Mouse (Mus musculus): ENCODE measurements at regions not wholly inside any gene's neighbourhood (a gene's known extent, or its start where the extent isn't known, plus 50 kb on each side); places are given as distances from the start of the nearest gene placed in this dataset.
A peak's percentile ranks its signal among the peaks of the same experiment; 100 is the strongest.

DNA sequence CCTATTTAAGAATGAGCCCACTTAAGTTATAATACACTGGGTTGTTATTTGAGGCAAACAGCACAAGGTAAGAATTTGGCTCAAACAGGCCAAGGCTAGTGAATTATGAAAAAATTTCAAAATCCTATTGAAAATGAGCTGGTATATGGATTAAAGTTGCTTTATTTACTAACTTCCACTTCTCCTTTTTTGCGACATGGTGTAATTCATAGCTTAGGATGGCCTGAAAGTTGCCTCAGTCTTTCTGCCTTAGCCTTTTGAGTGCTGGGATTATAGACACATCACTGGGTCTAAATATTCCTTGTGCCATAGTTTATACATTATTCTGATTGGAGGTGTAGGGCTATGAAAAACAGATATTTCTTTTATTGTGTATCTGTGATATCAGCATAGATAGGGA, 81.9 kb downstream of the Edem1 start:
- no peak for DNase-seq (ENCODE audit: low spot score in 2 of 2)

DNA sequence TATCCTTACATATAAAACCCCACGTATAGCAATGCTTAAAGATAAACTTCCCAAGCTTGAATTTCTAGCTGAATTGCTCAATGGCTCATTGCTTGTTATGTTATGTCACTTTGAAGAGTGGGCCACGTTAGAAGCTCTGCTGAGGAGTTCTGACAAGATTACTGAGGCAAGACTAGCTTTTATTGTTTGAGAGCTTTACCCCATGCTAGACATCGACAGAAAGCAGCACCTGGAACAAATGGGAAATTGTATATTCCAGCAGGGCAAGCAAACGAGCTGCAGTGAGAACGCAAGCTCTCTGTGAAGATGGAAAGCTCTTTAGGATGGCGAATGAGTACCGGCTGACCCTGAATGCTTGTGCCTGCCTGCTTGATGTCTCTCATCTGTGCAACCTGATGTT, 84.1 kb downstream of the Edem1 start:
- DNase-seq (ENCODE audit: low spot score in 2 of 2): no peak

DNA sequence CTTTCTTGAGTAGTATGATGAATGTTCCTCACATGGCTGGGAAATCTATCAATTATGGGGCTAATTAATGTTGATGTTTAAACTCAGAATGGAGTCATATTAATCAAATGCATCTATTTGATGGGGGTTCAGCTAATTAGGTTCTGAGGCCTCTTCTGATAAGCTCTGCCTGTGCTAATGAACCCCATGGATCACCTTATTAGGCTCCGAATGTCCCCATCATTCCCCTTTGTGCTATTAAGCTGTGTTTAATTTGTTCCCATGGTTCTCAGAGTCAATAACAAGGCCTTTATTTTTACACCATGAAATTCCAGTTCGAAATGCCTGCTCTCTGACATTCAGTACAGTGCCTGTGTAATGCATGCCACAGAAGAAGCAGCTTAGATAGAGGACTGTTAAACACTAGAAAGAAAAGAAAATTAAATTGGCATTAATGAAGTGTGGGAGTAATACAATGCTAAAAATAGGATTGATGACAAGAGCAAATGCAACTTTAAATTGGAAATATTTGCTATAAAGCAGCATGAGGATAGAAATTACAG, 91.0 kb downstream of the Edem1 start:
- no peak for DNase-seq (ENCODE audit: low spot score in 2 of 2)

DNA sequence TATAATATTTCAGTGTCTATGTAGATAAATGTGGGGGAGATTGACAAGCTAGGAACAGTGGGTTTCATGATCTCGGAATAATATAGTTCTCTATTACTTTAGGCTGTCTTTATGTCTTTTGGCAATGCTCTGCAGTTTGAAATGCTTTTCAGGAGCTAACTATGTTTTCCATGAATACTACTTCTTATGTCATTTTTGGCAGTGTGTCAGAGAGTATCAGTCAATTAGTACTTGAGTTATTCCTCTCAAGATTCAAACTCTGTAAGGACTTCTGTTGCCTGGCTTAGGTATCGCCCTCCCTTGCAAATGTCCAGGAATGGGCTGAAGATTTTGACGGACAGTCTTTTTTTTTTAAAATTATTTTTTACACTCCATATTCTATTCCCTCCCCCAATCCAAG, 92.7 kb downstream of the Edem1 start:
- no peak for DNase-seq (ENCODE audit: low spot score in 2 of 2)

DNA sequence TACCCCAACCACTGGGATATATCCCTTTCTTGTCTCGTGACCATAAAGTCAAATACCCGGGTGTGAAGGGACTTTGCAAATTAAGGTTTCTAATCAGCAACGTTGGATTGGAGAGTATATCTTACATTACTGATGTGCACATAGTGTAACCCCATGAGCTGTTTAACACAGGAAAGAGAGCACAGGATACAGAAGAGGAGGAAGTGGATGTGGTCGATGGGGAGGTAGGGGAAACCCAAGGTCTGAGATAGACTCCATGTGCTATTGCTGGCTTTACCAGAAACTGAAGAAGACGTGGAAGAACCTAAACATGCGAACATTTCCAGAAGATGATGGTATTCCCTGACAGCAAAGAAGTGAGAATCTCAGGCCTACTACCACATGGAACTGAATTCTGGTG, 94.1 kb downstream of the Edem1 start:
- no peak for DNase-seq (ENCODE audit: low spot score in 2 of 2)

DNA sequence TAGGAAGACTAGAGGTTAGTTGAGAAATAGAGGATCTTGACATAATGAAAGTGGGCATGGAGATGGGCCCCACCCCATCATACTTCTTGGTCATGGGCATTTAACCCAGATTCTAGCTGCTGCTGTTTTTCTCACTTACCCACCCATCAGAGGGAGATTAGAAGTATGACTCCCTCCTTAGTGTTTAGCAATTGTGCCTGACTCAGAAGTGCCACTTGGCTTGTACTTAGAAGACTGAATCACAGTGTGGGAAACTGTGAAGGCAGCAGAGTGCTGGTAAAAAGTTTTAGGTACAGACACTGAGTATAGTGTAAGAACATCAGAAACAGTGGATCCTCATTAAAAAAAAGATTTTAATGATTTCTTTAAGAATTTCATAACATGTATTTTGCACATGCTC, 100.5 kb downstream of the Edem1 start:
- DNase-seq (ENCODE audit: low spot score in 2 of 2): peak; percentile 9 to 23

DNA sequence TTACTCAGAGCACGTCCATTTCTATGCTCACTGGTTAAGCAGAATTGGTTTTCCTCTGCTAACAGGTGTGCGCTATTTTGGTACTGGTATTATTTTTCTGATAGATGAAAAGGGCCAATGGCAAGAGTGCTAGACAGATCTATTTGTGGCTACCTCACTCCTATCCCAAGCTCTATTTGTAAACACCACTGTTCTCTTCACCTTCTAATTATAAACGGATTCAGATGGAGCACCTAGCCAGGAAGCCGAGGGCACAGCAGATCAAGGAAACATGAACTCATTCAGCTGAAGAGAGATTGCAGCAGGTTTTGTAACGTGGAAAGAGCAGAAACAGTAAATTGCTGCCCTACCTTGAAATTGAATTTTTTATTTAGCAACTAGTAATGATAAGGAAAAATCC, 110.2 kb downstream of the Edem1 start:
- no peak for DNase-seq (ENCODE audit: low spot score in 2 of 2)

DNA sequence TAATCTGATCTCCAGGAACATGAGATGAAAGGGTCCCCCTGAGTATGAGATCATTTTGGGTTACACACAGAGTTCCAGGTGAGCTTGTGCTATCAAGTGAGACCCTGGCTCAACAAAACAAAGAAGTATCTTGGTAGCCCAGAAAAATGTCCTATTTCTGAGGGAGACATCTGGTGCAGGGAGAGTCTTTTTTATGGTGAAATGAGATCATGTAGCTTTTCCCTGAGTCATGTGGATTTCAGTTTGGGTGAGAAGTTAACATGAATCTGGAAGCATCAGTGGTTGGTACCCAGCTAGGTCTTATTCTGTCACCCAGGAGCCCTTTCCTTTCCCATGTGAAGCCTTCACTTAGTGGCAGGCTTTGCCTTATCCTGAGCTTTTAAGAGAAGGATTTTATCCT, 113.8 kb downstream of the Edem1 start:
- no peak for DNase-seq (ENCODE audit: low spot score in 2 of 2)

DNA sequence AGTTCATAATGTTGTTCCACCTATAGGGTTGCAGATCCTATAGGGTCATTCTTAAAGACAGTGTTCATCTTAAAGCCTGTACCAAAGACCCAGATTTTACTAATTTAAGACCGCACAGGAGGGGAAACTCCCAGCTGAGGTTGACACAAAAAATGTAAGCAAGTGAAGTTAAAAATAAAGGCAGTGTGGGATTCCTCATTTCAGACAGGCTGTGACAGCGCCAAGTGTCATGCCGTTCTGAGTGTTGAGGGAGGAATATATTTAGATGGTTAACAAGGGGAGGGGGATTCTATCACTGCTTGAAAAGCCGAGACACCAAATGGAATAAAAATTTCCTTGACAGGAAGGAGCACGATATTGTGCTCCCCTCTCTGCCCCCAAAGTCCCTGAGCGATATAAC, 123.9 kb downstream of the Edem1 start:
- no peak for DNase-seq (ENCODE audit: low spot score in 2 of 2)

DNA sequence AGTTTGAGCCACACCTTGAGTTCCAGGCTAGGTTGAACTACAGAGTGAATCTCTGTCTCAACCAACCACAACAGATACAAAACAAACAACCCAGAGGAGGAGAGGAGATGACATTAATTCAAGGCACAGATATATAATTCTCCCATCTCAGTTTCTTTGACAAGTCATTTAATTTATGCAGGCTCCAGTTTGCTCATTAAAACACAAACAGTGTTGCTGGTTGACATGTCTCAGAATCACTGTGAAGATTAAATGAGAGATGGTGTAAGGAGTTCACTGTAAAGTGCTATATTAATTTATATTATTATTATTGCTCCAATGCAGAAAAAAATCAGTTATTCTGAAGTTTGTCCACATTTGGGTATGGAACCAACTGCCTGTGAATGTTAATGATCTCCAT, 134.4 kb downstream of the Edem1 start:
- no peak for DNase-seq (ENCODE audit: low spot score in 2 of 2)

DNA sequence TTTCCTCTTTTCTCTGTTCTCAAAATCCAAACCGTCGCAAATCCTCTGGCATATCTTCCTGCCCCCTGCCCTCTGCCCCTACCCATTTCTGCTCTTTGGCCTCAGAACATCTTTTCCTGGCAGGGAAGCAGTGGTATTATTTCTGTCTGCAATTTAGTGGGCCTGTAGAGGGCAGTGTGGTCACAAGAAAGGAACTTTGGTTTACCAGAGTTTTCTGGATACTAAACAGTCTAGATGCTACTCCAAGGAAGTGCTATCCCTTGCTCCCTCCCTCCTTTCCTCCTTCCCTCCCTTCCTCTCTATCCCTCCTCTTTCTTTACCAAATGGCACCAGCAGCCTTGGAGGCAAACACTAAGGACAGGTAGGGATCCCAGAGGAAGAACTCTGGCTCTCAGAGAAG, 134.9 kb downstream of the Edem1 start:
- DNase-seq (ENCODE audit: low spot score in 2 of 2): peak; percentile 82 to 83

DNA sequence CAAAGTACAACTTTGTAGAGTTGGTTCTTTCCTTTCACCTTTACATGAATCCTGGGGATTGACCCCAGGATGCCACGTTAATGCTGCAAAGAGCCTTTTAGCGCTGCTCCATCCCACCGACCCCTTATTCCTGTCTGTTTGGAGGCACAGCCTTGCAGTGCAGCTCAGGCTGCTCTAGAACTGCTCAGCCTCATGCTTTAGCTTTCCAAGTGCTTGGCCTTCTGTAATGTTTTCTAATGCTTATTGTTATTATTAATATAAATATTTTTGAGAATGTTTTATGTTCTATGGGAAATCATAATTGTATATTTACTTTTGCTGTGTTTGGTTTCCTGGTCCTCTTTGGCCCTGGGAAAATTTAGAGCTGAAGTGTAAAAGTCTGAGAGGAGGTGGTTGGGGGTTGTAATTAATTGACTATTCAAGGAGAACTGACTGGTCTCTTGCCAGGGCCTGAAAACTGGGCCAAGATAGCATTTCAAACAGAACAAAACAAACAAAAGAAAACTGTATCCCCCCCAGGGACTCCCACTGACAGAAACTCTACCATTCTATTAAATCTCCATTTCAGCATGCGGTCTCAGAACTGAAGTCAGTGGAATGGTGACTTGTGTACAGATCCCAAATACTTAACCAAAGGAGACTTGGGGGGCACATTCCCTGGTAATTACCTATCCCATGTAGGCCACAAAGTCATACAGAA, 141.2 kb downstream of the Edem1 start:
- DNase-seq (ENCODE audit: low spot score in 2 of 2): no peak

DNA sequence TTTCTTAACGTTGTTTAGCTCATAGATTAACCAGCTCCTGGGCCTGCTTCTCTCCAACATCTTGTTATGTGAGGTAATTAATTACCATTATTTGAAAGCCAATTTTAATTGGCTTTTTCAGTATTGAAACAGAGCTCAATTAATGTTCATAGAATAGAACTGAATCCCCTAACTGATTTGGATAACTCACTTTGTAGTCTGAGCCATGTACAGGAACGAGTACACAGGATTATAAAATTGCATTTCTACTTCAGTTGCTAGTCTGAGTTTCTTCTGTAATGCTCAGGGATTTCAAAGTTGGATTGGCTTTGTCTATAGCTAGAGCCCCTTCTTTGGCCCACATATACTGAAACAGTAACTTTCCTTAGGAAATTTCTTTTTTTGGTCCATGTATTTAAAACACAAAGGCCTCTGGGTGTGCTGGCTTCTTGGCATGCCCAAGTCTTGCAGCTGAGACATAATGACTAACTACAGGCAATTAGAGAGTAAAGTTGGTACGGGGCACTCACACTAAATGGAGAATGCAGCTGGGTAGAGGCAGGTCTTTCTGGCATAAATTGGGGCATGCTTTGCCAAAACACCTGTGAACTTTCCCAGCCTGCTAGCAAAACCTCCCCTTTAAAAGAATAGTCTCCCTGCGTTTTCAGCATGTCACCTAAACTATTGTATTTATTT, 143.1 kb downstream of the Edem1 start:
- DNase-seq (ENCODE audit: low spot score in 2 of 2): no peak

DNA sequence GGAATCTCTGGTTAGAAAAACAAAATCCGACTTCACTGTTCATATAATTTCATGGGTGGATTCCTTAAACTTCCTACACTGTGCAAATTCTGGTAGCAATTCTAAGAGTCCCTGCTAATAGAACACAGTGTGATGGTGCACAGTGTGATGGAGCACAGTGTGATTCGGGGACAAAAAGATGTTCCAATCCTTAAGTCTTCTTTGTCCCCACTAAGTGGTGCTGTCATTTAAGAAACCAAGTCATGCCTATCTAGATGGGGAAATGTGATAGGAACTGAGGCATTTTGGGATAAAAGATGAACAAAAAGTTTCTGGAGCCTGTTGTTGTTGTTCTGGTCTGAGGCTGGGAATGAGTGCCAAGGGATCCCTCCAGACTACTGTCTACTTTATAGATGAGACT, 145.3 kb downstream of the Edem1 start:
- DNase-seq (ENCODE audit: low spot score in 2 of 2): no peak

DNA sequence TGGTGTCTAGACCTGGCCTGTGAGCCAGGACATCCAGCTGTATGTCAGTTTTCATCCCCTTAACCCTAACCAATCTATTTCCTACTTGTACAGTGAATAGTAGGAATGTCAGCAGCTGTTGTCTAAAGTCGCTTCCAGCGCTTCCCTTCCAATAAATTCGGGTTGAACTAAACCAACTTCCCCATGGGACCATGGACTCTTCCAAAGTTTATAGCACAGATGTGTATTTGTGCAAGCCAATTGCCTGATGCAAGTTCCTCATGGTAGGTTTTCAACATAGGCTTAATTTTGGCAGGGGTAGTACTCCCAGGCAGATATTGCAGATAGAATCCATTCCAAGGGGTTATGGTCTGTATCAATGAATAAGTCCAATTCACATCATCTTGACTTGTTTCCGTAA, 161.1 kb downstream of the Edem1 start:
- no peak for DNase-seq (ENCODE audit: low spot score in 2 of 2)

DNA sequence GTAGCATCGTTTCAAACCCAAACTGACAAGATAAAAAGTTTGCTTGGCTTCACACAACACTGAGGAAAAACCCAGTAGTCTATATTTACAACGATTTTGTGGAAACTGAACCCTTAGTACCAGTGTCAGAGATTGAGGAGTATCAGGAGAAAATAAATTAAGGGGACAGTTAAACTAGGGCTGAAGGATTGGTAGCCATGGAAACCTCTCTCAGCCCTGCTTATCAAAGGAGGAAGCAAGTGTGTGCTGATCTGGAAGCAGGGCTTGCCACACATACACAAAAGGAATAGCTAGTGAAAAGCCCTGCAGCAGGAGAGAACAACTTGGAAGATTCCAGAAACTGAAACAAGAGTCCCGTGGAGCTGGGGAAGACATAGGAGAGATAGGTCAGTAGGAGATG, 165.3 kb downstream of the Edem1 start:
- DNase-seq (ENCODE audit: low spot score in 2 of 2): no peak

DNA sequence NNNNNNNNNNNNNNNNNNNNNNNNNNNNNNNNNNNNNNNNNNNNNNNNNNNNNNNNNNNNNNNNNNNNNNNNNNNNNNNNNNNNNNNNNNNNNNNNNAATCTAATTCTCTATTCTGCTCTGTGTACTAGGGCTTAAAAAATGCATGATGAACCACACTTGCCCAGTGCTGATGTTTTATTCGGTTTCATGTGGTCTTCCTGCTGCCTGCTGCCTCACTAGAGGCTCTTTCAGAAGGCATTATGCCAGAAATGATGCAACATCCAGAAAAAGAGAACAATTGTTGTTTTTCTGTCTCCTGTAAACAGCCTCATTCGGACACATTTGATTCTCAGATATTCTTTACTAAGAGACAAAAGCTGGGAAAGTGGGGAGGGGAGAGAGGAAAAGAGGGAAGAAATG, 176.0 kb downstream of the Edem1 start:
- DNase-seq (ENCODE audit: low spot score in 2 of 2): no peak

DNA sequence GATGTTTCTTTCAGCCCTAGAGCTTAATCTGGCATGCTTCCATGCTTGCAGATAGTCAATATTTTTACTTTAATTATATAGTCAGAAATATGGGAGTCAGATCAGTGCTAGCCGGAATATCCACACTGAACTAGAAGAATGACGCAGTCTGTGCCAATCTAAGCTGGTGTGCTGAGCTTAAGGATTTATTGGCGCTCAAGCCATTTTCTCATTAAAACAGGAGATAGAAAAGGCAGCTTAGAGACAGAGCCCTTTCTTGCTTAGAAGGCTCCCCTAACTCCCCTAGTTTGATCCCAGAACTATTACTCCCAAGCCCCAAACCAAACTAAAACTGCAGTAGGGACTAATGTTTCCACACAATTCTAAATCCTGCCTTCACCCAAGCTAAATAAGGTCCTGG, 180.9 kb downstream of the Edem1 start:
- DNase-seq (ENCODE audit: low spot score in 2 of 2): no peak

DNA sequence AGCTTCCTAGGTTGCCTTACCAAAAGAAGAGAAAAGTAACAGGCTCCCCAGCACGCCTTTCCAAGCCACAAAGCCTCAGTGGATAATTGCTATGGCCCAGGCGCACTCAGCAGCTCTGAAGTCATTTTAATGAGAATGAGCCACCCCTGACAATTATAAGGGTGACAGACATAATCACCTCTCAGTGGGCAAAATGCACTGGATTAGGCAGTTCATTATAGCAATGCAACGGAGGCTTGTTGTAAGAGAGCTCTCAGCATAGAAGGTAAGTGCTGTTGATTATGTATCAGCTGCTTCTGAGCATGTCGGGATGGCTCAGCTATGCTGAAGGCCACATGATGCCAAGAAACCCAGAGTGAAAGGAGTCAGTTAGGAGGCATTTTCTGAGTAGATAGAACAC, 181.4 kb downstream of the Edem1 start:
- no peak for DNase-seq (ENCODE audit: low spot score in 2 of 2)

DNA sequence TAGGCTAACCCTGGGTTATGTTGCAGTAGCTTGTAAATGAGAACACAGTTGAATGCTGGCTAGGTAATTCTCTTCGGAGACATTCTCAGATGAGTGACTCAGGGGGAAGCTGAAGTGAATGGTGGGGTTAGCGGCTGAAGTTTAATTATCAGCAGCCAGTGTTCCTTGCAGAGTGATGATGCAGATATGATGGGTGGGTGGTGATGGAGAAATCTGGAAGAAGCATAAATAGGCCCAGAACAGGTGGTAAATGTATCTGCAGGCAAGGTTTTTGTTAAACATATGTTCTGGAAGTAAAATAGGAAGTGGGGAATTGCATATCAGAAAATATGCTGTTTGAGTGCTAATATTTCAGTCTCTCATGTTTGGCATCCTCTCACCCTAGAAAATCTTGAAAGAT, 191.3 kb downstream of the Edem1 start:
- DNase-seq (ENCODE audit: low spot score in 2 of 2): no peak

Measured in left cerebral cortex, adult 18-20 months (tissue).